Mouse (Mus musculus) small intestine, adult 2 months (tissue): ENCODE results near the gene Fah. TPM values are rescaled to one million over a fixed set of nuclear protein-coding genes. Genes with fewer than 3 reads are reported as not detected.
A peak's percentile ranks its signal among the peaks of the same experiment; 100 is the strongest.

Source experiments
- H3K27ac ChIP-seq: fragments of 200-500 bp; 2 replicates; pipeline ENCODE4 v1.5.1; 2012; ENCODE audit warnings: low read depth, low read length, control low read depth, inconsistent platforms; ENCODE audit not compliant: insufficient read depth
- H3K27me3 ChIP-seq: fragments of 200-500 bp; 2 replicates; pipeline ENCODE4 v1.6.1; 2012; ENCODE audit warnings: mild to moderate bottlenecking, moderate library complexity, low read length, inconsistent platforms; ENCODE audit not compliant: control insufficient read depth, insufficient read depth
- H3K36me3 ChIP-seq: fragments of 200-500 bp; 2 replicates; pipeline ENCODE4 v1.6.1; 2012; ENCODE audit warnings: mild to moderate bottlenecking, low read length, control low read depth, inconsistent platforms; ENCODE audit not compliant: control insufficient read depth, insufficient read depth
- H3K4me1 ChIP-seq: fragments of 200-500 bp; 2 replicates; pipeline ENCODE4 v1.6.1; 2012; ENCODE audit warnings: low read length, inconsistent platforms, mixed read lengths; ENCODE audit not compliant: control insufficient read depth, insufficient read depth, insufficient read length
- H3K4me3 ChIP-seq: fragments of 200-500 bp; 2 replicates; pipeline ENCODE4 v1.5.1; 2012; ENCODE audit warnings: low read depth, mild to moderate bottlenecking, control low read depth, inconsistent platforms, low read length, moderate library complexity
- CTCF ChIP-seq: fragments of 200-500 bp; IDR thresholded peaks from 2 replicates; pipeline ENCODE4 v1.5.1; 2012; ENCODE audit warnings: low read depth, mild to moderate bottlenecking, control low read depth, inconsistent platforms, low read length, moderate library complexity, mixed read lengths; ENCODE audit not compliant: insufficient replicate concordance, insufficient read length; ENCODE audit errors: extremely low read depth
- POLR2A ChIP-seq: fragments of 200-500 bp; IDR thresholded peaks from 2 replicates; pipeline ENCODE4 v1.6.1; 2012; ENCODE audit warnings: low read depth, mild to moderate bottlenecking, control low read depth, inconsistent platforms, low read length, moderate library complexity
- WGBS: fragments of 180-500 bp; shearing (Covaris S2); methylation state at CpG from one replicate; pipeline ENCODE4 v1.1.7; 2018; 5-methylcytosine and 5-hydroxymethylcytosine counted together
- polyA plus RNA-seq: library from polyadenylated mRNA; depleted of rRNA; stranded (reverse); fragments of >200 nt; gene quantifications from 2 replicates; pipeline ENCODE4 v1.2.3, GENCODE M21; 2012

The Fah gene
- polyA plus RNA-seq, 1 experiment: 2.4 TPM

DNA sequence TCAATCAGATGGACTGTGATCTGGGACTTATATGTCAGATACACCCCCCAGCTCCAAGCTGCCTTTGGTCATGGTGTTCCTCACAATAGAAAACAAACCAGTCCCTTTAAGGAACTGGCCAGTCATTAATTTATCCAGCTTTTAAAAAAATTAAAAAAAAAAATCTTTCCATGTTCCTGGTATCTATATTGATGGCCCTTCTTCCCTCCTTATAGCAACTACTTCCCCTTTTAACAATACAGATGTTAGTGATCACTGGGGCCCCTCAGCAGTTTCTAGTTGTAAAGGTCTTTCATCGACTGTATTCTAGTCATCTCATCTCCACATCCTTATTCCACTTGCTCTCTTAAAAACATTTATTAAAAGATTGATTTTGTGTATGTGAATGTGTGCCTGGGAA is 5.1 kb upstream of the Fah start:
- H3K27me3 ChIP-seq: no peaks in the 10 kb centered on the region
- no peak overlapping the region for H3K4me3 ChIP-seq
- TF ChIP-seq CTCF (no peak), POLR2A (no peak)
- peaks cover 10% of the 10 kb centered on the region for H3K36me3 ChIP-seq
- no peaks in the 10 kb centered on the region for H3K4me1 ChIP-seq
- no peak overlapping the region for H3K27ac ChIP-seq
- WGBS: 58% methylated on average over 1 of the region's 1 CpGs

DNA sequence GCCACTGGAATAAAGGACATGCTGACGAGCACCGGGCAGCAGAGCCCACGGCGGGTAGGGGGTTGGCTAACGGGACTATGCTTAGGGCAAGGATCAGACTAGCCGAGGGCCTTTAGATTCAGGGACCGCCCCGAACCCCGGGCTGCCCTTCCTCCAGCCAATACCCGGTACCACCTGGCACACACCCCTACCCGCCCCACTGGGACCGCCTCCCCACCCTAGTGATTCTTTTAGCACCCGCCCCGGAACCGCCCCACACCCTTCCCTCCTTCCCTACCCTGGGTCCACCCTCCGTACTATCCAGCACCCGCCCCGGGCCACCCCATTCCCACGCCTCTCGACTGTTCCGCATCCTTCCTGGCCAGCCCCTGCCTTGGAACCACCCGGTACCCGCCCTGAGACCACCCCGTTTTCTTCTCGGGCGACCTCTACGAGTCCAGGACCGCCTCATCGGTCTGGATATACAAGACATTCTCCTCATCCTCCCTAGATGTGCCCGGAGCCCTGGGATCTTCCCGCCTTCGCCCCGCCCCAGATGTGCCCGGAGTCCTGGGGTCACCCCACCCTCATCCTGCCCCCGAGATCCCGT is 724 bp downstream of the Fah start:
- no peak for TF ChIP-seq POLR2A
- no peak for TF ChIP-seq CTCF
- H3K4me3 ChIP-seq: peak overlapping the region; percentile 89
- H3K36me3 ChIP-seq: no peaks in the 10 kb centered on the region
- H3K4me1 ChIP-seq: peaks cover 5% of the 10 kb centered on the region
- no peaks in the 10 kb centered on the region for H3K27me3 ChIP-seq
- 1% methylated on average over 35 of the region's 36 CpGs for WGBS
- no peak overlapping the region for H3K27ac ChIP-seq

DNA sequence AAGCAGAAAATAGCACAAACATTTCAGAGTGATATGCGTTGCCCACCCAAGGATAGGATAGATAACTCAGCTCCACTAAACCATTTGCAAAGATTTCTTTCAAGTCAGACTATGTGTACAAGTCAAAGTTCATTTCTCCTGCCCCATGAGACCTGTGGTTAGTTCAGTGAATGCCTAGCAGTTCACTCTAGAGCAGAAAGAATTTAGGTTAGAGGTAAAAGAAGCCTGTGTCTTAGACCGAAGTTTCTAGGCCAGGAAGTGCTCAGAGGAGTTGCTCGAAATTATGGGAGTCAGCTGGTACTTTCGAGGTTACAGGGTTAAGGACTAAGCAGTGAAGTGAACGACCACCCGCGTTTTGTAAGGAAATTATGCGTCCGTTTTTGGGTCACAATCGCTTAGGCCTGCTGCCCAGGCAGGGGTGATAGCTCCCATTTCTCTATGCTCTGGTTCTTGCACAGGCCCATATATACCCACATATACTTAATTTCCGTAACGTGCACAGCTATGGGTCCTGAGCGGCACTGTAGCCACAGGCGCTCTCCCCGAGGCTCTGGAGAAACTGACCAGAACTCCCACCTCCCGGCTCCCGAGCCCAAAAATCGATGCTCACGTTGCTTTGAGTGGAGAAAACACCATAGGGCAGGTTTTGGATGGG is 1.4 kb downstream of the Fah start:
- Histone ChIP-seq H3K4me3 (peak overlapping the region; percentile 89), H3K4me1 (peaks cover 5% of the 10 kb centered on the region), H3K36me3 (no peaks in the 10 kb centered on the region), H3K27me3 (no peaks in the 10 kb centered on the region), H3K27ac (no peak overlapping the region)
- no peak for TF ChIP-seq POLR2A
- TF ChIP-seq CTCF: no peak
- 10% methylated on average over 19 of the region's 19 CpGs for WGBS

DNA sequence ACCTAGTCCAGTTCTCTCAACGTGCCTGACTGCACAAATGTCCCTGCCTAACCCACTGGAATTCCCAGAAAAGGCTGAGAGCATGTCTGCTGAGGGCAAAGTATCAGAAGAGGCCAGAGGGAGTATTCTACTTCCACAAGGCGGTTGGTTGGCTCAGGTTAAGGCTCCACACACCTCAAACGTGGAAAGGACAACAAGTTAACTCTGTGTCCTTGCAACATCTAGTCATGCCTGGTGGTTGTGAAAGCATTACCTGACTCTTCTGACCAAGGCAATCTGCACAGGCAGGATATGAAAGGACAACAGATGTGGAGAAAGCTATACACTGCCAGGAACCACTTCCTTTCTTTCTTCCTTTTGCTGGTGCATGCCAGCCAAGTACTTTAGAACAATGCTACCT is 2.0 kb downstream of the Fah start:
- peaks cover 5% of the 10 kb centered on the region for H3K4me1 ChIP-seq
- no peak for TF ChIP-seq POLR2A
- TF ChIP-seq CTCF: no peak
- WGBS: 31% methylated on average over 3 of the region's 3 CpGs
- no peak overlapping the region for H3K27ac ChIP-seq
- no peak overlapping the region for H3K4me3 ChIP-seq
- no peaks in the 10 kb centered on the region for H3K27me3 ChIP-seq
- H3K36me3 ChIP-seq: no peaks in the 10 kb centered on the region

DNA sequence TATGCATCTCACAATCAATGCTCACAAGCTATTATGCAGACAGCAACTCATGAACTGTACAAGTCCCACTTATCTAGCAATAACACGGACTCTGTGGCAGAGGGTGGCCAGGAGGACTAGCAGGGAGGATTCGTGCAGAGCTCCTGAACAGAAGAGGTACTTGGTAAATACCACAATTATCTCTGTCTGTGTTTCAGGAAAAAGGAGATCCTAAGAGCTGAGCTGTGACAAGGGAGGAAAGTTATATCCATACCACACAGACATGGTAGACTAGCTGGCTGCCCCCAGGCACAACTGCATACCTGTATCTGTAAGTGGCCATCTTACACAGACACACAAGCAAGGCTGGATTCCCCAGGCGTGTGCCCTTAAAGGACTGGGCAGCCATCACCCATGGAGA is 5.2 kb downstream of the Fah start:
- TF ChIP-seq CTCF (no peak), POLR2A (no peak)
- Histone ChIP-seq H3K27me3 (no peaks in the 10 kb centered on the region), H3K4me1 (peaks cover 5% of the 10 kb centered on the region), H3K4me3 (no peak overlapping the region), H3K36me3 (no peaks in the 10 kb centered on the region), H3K27ac (no peak overlapping the region)
- WGBS: 92% methylated on average over 3 of the region's 3 CpGs

- no peak for TF ChIP-seq CTCF
- no peak for TF ChIP-seq POLR2A
- Histone ChIP-seq H3K27ac (no peak overlapping the region), H3K4me1 (peaks cover 2% of the 10 kb centered on the region; the same call in 1 of the 2 replicates), H3K36me3 (no peaks in the 10 kb centered on the region), H3K27me3 (no peaks in the 10 kb centered on the region), H3K4me3 (no peak overlapping the region)
- 97% methylated on average over 2 of the region's 2 CpGs for WGBS
Observed at GRCm38 (mm10) chr7:84600631-84601030, 5.9 kb downstream of the Fah start.

DNA sequence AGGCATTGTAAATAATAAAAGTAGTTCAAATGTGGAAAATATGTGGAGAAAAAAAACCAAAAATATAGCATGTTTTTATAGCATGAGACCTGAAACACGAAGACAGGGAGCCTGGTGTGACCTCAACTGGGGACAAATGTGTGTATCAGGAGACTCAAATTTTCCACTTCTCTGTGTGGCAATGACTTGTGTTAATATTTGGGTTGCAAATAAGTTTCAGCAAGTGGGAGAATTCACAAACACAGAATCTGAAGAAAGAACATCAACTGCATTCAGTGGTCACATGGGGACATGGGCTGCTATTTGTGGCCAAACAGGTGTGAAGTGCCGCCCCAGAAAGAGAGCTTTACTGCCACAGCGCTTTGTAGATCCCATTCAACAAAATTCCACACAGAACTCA is 9.9 kb downstream of the Fah start:
- no peaks in the 10 kb centered on the region for H3K36me3 ChIP-seq
- H3K4me3 ChIP-seq: no peak overlapping the region
- TF ChIP-seq POLR2A: no peak
- no peak for TF ChIP-seq CTCF
- H3K4me1 ChIP-seq: no peaks in the 10 kb centered on the region; the same call in 1 of the 2 replicates
- WGBS: 87% methylated on average over 3 of the region's 3 CpGs
- H3K27ac ChIP-seq: no peak overlapping the region
- no peaks in the 10 kb centered on the region for H3K27me3 ChIP-seq
